Mouse (Mus musculus): ENCODE measurements around the gene Slc13a3.

Gene Slc13a3

DNA sequence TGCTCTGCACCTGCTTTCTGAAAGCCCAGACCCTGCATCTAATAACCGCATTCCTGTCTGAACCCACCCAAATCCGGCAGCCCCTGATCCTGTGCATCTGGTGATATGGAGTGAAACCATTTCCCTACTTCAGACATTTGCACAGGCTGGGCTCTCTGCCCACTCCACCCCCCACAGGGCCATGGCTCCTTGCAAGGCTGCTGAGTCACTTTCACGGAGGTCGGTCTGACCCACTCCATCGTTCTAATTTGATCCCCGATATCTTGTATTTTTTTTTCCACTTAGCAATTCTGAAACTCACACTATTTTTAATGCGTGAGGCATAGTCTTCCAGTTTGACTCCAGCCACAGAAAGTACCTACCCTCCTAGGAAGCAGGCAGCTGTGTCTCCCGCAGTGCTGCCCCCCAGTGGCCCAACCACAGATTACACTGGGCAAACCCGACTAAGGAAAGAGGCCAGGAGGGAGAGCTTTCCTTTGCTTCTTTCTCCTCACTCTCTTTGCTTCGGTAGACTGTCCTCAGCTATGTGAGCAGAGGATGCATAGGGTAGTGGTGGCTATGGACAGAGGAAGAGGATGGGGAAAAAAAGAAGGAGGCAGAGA, 65.2 kb downstream of the Slc13a3 start:
- DNase-seq, result peak; percentile 68

DNA sequence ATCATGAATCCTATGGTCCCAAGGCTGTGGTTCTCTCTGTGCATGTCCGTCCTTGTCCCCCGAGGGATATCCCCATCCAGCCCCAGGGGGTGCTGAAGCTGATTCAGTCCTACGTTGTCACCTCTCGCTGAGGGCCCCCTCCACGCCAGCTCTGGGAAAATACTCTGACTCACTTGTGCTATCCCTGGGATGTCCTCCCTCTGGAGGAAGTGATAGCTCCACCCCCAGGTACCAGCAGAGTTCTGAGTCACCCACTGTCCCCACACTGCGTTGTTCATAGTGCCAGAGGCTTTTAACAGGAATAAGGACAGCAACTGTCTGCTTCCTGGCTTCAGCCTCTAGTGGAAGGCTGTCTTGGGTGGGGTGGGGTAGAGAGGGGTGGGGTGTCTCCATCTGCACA, 67.7 kb downstream of the Slc13a3 start:
- DNase-seq, result no peak

DNA sequence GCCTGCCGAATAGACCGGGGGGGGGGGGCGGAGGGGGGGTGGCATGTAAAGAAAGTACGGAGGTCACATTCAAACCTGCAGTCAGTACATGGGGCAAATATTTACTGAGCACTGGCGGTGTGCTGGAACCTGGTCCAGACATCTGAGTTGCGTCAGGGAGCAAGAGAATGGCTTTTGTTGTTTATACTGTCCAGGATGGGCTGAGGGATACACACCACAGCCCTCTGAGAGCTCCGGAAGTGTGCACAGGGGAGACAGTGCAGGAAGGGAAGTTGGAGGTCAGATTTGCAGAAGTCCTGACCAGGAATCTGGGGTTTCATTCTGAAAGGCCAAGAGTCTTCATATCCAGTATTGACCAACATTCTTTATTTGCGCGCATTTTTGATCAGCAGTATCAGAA, 68.1 kb downstream of the Slc13a3 start:
- DNase-seq, result no peak

- DNase-seq, result no peak
Observed at GRCm38 (mm10) chr2:165398164-165398785, 74.8 kb downstream of the Slc13a3 start.

- no peak for DNase-seq
Observed at GRCm38 (mm10) chr2:165397502-165398163, 75.4 kb downstream of the Slc13a3 start.

- DNase-seq, result no peak
Observed at GRCm38 (mm10) chr2:165396831-165397501, 76.1 kb downstream of the Slc13a3 start.

DNA sequence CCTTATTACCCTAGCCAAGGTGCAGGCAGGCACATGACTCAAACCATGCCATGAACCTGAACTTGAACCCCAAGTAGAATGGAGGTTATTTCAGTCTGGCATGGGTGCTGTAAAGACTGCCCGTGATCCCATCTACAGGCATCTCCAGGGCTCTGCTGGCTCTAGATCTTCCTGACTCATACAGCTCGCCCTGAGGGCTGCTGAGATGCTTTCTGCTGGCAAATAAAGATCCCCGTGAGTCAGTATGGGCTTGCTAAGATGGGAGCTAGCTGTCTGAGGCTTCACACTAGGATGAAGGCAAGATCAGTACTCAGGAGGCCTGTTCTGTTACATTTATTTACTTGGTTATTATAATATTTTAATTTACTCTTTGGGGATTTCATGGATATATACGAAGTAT, 80.9 kb downstream of the Slc13a3 start:
- DNase-seq, result no peak

GRCm38 (mm10) chr2:165391561-165391960, 81.5 kb downstream of the Slc13a3 start:
- DNase-seq, result peak; percentile 27

GRCm38 (mm10) chr2:165389299-165389952, 83.6 kb downstream of the Slc13a3 start:
- no peak for DNase-seq

DNA sequence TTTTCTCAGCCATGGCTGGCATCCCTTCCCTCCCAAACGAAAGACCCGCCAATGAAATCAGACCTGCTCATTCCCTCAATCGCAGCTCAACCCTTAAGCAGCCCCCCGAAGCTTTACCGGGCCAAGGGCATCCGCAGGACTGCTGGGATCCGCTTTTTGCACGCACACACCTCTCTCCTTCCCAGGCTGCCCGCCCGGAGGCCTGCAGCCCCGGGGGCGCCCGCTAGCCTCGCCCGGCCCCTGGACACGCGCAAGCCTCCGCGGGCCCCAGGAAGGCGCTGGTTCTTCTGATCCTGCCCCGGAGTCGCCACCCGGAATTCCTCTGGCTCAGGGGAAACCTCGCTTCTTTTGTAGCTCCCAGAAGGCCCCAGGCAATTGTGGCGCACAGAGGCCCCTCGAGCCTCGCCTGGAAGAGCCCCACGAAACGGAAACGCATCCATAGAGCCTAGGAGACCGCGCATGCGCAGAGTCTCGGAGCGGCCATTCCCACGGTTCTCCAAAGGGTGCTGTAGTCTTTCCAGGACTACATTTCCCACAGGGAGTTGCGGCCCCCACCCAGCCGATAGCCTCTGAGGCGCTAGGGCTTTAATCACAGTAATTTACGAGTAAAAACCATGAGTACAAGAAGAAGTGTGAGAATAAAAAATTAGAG, 85.1 kb downstream of the Slc13a3 start, which contains the start of gene Zfp334:
Zfp334 (minus strand) TSS at position 416 of the 652 bp plus-strand sequence.
- no peak for DNase-seq

DNA sequence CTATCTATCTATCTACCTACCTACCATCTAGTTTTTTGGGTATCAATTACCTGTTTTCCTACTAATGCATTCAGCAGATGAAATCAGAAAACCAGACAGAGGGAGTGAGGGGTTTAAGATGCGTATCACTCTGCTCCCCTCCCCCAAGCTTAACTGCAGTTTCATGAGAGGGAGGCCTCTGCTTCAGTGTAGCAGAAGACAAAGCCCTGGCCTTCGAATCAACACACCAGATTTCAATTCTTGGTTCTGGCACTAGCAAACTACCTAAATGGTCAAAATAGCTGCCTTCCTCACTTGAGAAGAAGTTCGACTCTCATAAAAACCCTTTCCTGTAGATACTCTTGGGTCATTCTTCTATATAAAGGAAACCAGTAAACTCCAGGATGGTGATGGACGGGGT, 85.7 kb downstream of the Slc13a3 start:
- no peak for DNase-seq

GRCm38 (mm10) chr2:165380050-165380449, 93.0 kb downstream of the Slc13a3 start:
- no peak for DNase-seq

DNA sequence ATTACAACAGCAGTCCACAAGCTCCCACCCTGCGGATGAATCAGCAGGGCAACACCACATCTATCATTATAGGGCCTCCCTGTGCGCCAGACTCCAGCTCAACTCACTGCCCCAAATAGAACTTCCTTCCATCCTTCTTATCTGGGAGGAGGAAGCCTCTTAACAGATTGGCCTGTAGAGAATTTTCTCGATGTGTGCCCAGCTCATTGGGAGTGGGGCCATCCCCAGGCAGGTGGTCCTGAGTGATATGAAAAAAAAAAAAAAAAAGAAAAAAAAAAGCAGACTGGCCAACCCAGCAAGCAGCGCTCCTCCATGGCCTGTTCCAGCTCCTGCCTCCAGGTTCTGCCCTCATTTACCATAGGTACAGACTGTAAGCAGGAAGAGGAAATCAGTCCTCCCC, 97.0 kb downstream of the Slc13a3 start:
- DNase-seq, result no peak

GRCm38 (mm10) chr2:165375478-165375877, 97.6 kb downstream of the Slc13a3 start:
- DNase-seq, result no peak

DNA sequence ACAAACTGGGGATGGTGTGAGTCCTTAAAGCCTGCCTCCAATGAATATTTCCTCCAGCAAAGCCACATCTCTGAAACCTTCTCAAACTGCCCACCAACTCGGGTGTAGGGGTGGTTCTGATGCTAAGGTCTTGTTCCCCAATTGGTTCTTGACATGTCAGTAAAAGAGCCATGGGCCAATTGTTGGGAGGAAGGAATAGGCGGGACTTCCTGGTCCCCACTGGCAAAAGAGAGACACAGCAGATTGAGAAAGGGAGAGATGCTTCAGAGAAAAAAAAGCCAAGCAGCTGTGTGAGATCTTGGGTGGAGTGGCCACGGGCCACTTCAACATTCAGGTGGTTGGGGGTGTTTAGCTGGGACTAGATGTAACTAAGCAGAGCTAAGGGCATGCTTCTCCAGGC, 102.0 kb downstream of the Slc13a3 start:
- DNase-seq, result no peak

DNA sequence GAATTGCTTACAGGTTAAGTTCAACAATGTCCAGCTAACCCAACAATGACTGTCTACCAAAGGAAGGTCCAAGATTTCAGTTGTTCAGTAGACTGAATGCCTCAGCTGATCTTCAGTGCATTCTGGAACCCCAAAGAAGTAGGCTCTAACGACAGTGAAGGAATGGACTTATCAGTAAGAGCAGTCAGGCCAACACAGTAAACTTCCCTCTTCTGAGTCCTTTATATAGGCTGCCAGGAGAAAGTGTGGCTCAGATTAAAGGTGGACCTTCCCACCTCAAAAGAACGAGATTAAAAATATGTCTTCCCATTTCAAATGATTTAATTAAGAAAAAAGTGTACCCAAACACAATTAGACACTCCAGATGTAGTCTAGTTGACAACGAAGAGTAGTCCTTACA, 102.7 kb downstream of the Slc13a3 start:
- DNase-seq, result no peak

DNA sequence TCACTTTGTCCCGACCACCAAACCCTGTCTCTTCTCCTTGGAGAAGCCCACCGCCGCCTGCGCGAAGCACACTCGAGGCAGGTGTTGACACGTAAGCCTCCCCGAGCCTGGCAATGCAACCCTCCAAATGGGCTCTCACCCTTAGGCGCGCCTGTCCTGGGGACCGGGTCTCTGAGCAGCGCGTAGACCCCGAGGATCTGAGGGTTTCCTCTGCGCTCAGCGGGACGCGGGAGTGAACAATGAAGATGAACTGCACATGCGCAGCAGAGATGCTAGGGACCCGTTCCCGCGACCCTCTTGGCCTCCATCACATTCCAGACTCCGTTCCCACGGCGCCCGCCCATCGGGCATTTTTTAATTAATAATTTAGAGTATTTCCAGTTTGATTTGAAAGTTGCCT, 104.5 kb downstream of the Slc13a3 start, which contains the start of gene Zfp663:
Zfp663 (minus strand) TSS at position 234 of the 400 bp plus-strand sequence.
- no peak for DNase-seq

DNA sequence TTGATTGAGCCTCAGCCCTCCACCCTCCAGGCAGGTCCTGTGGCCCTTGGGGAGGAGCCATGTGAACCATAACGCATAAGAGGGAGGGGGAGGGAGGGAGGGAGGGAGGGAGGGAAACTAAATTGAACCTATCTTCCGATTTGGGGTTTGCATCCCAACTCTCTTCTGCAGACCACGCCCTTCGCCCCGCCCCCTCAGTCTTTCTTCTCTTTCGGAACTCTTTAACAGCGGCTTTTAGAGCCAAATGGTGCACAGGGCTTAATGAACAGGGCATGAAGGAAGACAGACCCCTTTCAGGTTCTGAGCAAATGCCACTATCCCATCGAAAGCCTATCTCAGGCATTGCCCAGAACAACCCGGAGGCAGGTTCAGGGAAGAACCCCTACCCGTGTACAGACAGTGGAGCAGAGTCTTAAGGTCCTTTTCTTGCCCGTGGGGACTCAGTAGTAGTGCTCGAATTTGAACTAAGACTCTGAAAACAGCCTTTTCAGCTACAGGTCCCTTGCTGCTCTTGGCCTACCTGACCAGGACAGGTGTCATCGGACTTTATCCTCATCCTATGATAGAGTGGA, 105.1 kb downstream of the Slc13a3 start:
- DNase-seq, result no peak

- no peak for DNase-seq
Observed at GRCm38 (mm10) chr2:165367047-165367520, 105.9 kb downstream of the Slc13a3 start.

DNA sequence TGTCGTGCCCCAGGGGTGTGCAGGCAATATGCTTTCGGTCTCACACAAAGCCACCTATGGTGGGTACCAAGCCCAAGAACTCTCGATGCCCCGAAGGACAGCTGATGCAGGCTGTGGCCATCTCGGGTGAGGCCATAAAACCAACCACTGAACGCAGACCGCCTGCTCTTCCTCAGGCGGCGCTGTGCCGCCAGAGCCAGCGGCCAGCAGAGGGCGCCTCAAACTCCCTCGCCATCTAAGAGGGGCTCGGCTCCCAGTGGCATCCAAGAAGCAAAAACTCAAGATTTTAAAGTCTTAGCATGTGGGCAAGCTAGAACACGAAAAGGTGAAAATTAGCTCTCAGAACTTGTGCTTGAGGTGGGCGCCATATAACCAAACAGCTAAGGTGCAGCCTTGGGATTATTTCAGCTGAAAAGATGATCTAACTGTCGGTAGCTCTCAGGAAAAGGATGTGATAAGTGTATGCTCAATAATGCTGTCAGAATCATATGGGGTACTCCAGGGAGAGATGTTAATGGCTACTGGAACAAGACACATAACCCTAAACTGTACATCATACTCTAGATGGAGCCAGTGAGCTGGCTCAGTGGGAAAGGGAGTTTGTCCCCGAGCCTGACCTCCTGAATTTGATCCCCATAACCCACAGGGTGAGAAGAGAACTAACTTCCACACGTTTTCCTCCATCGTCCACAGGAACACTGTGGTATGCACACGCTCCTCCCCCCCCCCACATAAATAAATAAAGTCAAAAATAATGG, 108.5 kb downstream of the Slc13a3 start:
- peak; percentile 42 for DNase-seq

DNA sequence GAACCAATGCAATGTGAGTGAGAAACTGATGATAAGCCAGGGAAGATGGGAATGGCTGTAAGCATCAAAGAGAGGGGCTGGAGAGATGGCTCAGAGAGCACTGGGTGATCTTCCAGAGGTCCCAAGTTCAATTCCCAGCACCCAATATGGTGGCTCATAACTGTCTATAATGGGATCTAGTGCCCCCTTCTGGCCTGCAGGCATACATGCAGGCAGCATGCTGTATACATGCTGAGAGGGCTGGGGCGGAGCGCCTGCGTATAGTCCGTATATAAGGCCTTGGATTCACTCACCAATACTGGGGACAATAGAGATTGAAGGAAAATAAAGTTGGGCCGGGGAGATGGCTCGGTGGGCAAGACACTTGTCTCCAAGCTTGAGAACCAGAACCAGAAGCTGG, 109.7 kb downstream of the Slc13a3 start:
- no peak for DNase-seq

Data from thymus, postnatal 25 days (tissue).